Mouse (Mus musculus): Measurements from ENCODE around the gene Tgfbr3. TPM values are rescaled to one million over a fixed set of nuclear protein-coding genes. Genes with fewer than 3 reads are reported as not detected.
"Not testable (repeated sequence)": the region's sequence is repeated elsewhere in the genome, so short reads cannot be mapped to it uniquely, and the experiment has no call there.

The Tgfbr3 gene
- polyA plus RNA-seq, 1 experiment from 2014 or later = 2.2 TPM

GRCm38 (mm10) chr5:107233366-107234354, 55.8 kb downstream of the Tgfbr3 start:
- H3K4me2 ChIP-seq (ENCODE audit: low read length) = no peak overlapping the region
- ATAC-seq = no peak
- H3K27ac ChIP-seq (ENCODE audit: low read length) = no peak overlapping the region
- no peaks in the 10 kb centered on the region for H3K9me3 ChIP-seq (ENCODE audit: control insufficient read depth, low read length)
- no peak overlapping the region for H3K9ac ChIP-seq (replicated peaks; ENCODE audit: low read depth, low read length)
- H3K36me3 ChIP-seq (ENCODE audit: control insufficient read depth, insufficient read depth) = no peaks in the 10 kb centered on the region
- H3K4me3 ChIP-seq (replicated peaks; ENCODE audit: low read length) = no peak overlapping the region
- 79% methylated on average over 14 of the region's 14 CpGs for WGBS
- H3K4me1 ChIP-seq (replicated peaks; ENCODE audit: control insufficient read depth, insufficient read depth, low read length) = no peaks in the 10 kb centered on the region
- H3K27me3 ChIP-seq (replicated peaks; ENCODE audit: control insufficient read depth, insufficient read depth, low read length) = peaks cover 21% of the 10 kb centered on the region

DNA sequence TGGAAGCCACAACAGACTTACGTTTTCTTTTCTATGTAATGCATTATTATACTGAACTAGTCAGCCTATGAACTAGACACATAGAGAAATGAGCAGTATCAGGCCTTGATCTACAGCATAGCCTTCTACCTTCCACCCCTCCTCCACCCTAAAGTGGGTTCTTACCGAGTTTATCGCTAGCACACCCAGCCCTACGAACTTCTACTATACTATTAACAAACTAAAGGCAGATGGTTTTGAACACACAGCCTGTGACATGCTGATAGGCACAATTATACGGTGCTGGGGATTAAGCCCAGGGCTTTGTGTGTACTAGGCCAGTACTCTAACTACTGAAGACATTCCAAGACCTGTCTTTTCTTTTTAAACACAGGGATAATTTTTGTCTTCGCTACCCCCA, 59.2 kb downstream of the Tgfbr3 start:
- Histone ChIP-seq H3K4me2 (ENCODE audit: low read length) (no peak overlapping the region), H3K27ac (ENCODE audit: low read length) (no peak overlapping the region), H3K9me3 (ENCODE audit: control insufficient read depth, low read length) (no peaks in the 10 kb centered on the region), H3K4me3 (replicated peaks; ENCODE audit: low read length) (no peak overlapping the region), H3K4me1 (replicated peaks; ENCODE audit: control insufficient read depth, insufficient read depth, low read length) (no peaks in the 10 kb centered on the region), H3K9ac (replicated peaks; ENCODE audit: low read depth, low read length) (no peak overlapping the region), H3K36me3 (ENCODE audit: control insufficient read depth, insufficient read depth) (no peaks in the 10 kb centered on the region), H3K27me3 (replicated peaks; ENCODE audit: control insufficient read depth, insufficient read depth, low read length) (peaks cover 6% of the 10 kb centered on the region)
- ATAC-seq = no peak
- 67% methylated on average over 6 of the region's 6 CpGs for WGBS

DNA sequence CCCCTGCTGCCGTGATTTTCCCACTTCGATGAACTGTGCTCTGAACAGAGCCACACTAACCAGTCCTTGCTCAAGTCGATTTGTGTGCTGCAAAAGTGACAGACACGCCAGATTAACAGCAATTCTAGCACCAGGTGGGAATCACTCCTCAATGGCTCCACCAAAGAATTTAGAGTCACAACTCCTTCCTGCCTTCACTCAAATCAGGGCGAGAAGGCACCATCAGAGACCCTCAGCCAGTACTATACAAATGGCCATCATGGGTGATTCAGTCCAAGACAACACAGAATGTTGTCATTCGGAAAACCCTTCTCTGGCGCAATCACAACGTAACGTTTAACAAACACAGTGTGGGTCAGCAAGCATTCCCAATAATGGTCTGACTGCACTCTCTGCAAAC, 60.4 kb downstream of the Tgfbr3 start:
- Histone ChIP-seq H3K27ac (ENCODE audit: low read length) (no peak overlapping the region), H3K4me2 (ENCODE audit: low read length) (no peak overlapping the region), H3K27me3 (replicated peaks; ENCODE audit: control insufficient read depth, insufficient read depth, low read length) (peaks cover 3% of the 10 kb centered on the region; the same call in 1 of the 2 replicates), H3K9me3 (ENCODE audit: control insufficient read depth, low read length) (no peaks in the 10 kb centered on the region), H3K4me1 (replicated peaks; ENCODE audit: control insufficient read depth, insufficient read depth, low read length) (no peaks in the 10 kb centered on the region), H3K4me3 (replicated peaks; ENCODE audit: low read length) (no peak overlapping the region), H3K36me3 (ENCODE audit: control insufficient read depth, insufficient read depth) (no peaks in the 10 kb centered on the region), H3K9ac (replicated peaks; ENCODE audit: low read depth, low read length) (no peak overlapping the region)
- WGBS = 82% methylated on average over 9 of the region's 9 CpGs
- no peak for ATAC-seq

DNA sequence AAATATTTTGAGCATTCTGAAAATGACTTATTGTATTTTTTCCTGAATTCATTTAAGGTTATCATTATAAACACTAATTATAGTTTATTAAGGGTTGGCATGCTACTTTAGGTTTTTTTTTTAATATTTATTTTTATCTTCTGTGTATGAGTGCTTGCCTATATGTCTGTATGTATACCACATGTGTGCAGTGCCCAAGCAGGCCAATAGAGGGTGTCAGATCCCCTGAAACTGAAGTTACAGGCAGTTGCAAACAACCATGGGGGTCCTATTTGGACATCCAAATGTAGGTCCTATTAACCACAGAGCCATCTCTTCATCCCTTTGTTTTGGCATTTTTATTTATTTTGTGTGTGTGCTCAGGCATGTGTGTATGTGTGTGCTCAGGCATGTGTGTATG, 61.8 kb downstream of the Tgfbr3 start:
- H3K4me2 ChIP-seq (ENCODE audit: low read length) = no peak overlapping the region
- no peaks in the 10 kb centered on the region for H3K36me3 ChIP-seq (ENCODE audit: control insufficient read depth, insufficient read depth)
- H3K27ac ChIP-seq (ENCODE audit: low read length) = no peak overlapping the region
- H3K9me3 ChIP-seq (ENCODE audit: control insufficient read depth, low read length) = no peaks in the 10 kb centered on the region
- H3K4me3 ChIP-seq (replicated peaks; ENCODE audit: low read length) = no peak overlapping the region
- H3K4me1 ChIP-seq (replicated peaks; ENCODE audit: control insufficient read depth, insufficient read depth, low read length) = no peaks in the 10 kb centered on the region
- ATAC-seq = no peak
- no peak overlapping the region for H3K9ac ChIP-seq (replicated peaks; ENCODE audit: low read depth, low read length)
- 0 out of 2 replicates have a peak, but pooled peaks cover 3% of the 10 kb centered on the region for H3K27me3 ChIP-seq (replicated peaks; ENCODE audit: control insufficient read depth, insufficient read depth, low read length)

DNA sequence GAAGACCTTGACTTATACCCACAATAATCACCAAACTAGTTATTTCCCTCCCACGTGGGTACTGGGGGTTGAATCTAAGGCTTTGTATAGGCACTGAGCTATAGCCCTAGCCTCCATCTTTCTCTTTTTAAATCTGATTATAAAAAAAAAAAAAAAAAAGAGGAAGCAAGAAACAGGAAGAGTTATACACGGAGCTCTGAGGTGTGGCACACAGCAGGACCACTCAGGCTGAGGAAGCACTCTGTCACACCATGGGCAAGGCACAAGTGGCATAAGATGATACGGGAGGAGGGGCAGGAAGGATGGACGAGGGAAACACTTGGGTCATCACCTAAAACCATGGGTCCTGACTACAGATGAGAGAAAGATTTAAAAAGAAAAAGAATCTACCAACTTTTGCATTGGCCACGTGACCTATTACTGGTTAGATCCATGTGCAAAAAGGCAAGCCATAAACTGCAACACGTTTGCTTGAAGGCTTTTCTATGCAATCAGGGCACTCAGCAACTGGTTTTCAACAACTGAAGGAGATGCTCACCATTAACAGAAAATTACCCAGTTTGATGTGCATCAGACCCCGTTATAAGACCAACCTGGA, 64.5 kb downstream of the Tgfbr3 start:
- WGBS = 78% methylated on average over 7 of the region's 7 CpGs
- Histone ChIP-seq H3K9ac (replicated peaks; ENCODE audit: low read depth, low read length) (no peak overlapping the region), H3K4me2 (ENCODE audit: low read length) (no peak overlapping the region), H3K4me3 (replicated peaks; ENCODE audit: low read length) (no peak overlapping the region), H3K9me3 (ENCODE audit: control insufficient read depth, low read length) (no peaks in the 10 kb centered on the region), H3K27me3 (replicated peaks; ENCODE audit: control insufficient read depth, insufficient read depth, low read length) (no peaks in the 10 kb centered on the region), H3K4me1 (replicated peaks; ENCODE audit: control insufficient read depth, insufficient read depth, low read length) (no peaks in the 10 kb centered on the region), H3K36me3 (ENCODE audit: control insufficient read depth, insufficient read depth) (no peaks in the 10 kb centered on the region), H3K27ac (ENCODE audit: low read length) (no peak overlapping the region)
- no peak for ATAC-seq

- no peak overlapping the region for H3K27ac ChIP-seq (ENCODE audit: low read length)
- no peak for ATAC-seq
- no peaks in the 10 kb centered on the region for H3K9me3 ChIP-seq (ENCODE audit: control insufficient read depth, low read length)
- no peaks in the 10 kb centered on the region for H3K4me1 ChIP-seq (replicated peaks; ENCODE audit: control insufficient read depth, insufficient read depth, low read length)
- H3K4me3 ChIP-seq (replicated peaks; ENCODE audit: low read length) = no peak overlapping the region
- H3K9ac ChIP-seq (replicated peaks; ENCODE audit: low read depth, low read length) = no peak overlapping the region
- no peak overlapping the region for H3K4me2 ChIP-seq (ENCODE audit: low read length)
- no peaks in the 10 kb centered on the region for H3K27me3 ChIP-seq (replicated peaks; ENCODE audit: control insufficient read depth, insufficient read depth, low read length)
- no peaks in the 10 kb centered on the region for H3K36me3 ChIP-seq (ENCODE audit: control insufficient read depth, insufficient read depth)
- WGBS = 84% methylated on average over 5 of the region's 5 CpGs
Measured at GRCm38 (mm10) chr5:107224151-107224550, 65.3 kb downstream of the Tgfbr3 start.

GRCm38 (mm10) chr5:107223483-107223882, 65.9 kb downstream of the Tgfbr3 start:
- not testable (repeated sequence) for H3K4me3 ChIP-seq (replicated peaks; ENCODE audit: low read length); H3K4me1 ChIP-seq (replicated peaks; ENCODE audit: control insufficient read depth, insufficient read depth, low read length); H3K27ac ChIP-seq (ENCODE audit: low read length); H3K36me3 ChIP-seq (ENCODE audit: control insufficient read depth, insufficient read depth); H3K27me3 ChIP-seq (replicated peaks; ENCODE audit: control insufficient read depth, insufficient read depth, low read length); ATAC-seq; H3K9ac ChIP-seq (replicated peaks; ENCODE audit: low read depth, low read length); H3K4me2 ChIP-seq (ENCODE audit: low read length); H3K9me3 ChIP-seq (ENCODE audit: control insufficient read depth, low read length)
- WGBS = 91% methylated on average over 2 of the region's 2 CpGs

GRCm38 (mm10) chr5:107223029-107223428, 66.4 kb downstream of the Tgfbr3 start:
- H3K36me3 ChIP-seq (ENCODE audit: control insufficient read depth, insufficient read depth) = no peaks in the 10 kb centered on the region
- no peak overlapping the region for H3K9ac ChIP-seq (replicated peaks; ENCODE audit: low read depth, low read length)
- H3K9me3 ChIP-seq (ENCODE audit: control insufficient read depth, low read length) = no peaks in the 10 kb centered on the region
- no peaks in the 10 kb centered on the region for H3K27me3 ChIP-seq (replicated peaks; ENCODE audit: control insufficient read depth, insufficient read depth, low read length)
- ATAC-seq = no peak
- H3K4me1 ChIP-seq (replicated peaks; ENCODE audit: control insufficient read depth, insufficient read depth, low read length) = no peaks in the 10 kb centered on the region
- 76% methylated on average over 9 of the region's 9 CpGs for WGBS
- H3K4me3 ChIP-seq (replicated peaks; ENCODE audit: low read length) = no peak overlapping the region
- H3K27ac ChIP-seq (ENCODE audit: low read length) = no peak overlapping the region
- no peak overlapping the region for H3K4me2 ChIP-seq (ENCODE audit: low read length)

DNA sequence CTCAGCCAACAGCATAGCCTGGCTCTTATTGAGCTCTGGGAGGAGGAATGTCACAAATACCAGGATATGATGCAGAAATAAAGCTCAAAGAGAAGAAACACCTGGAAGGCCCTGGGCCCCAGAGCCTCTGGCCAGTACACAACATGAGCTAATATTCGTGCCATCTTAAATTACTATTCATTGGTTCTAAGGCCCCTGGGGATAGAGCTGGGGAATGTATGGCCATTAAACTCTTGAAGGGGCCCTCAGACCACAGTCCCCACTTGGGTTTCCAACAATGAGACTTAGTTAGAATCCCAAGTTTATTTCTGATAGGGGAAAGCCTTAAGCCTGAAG, 66.8 kb downstream of the Tgfbr3 start:
- Histone ChIP-seq H3K36me3 (ENCODE audit: control insufficient read depth, insufficient read depth) (no peaks in the 10 kb centered on the region), H3K4me1 (replicated peaks; ENCODE audit: control insufficient read depth, insufficient read depth, low read length) (no peaks in the 10 kb centered on the region), H3K4me2 (ENCODE audit: low read length) (no peak overlapping the region), H3K27ac (ENCODE audit: low read length) (no peak overlapping the region), H3K4me3 (replicated peaks; ENCODE audit: low read length) (no peak overlapping the region), H3K9ac (replicated peaks; ENCODE audit: low read depth, low read length) (no peak overlapping the region), H3K27me3 (replicated peaks; ENCODE audit: control insufficient read depth, insufficient read depth, low read length) (no peaks in the 10 kb centered on the region), H3K9me3 (ENCODE audit: control insufficient read depth, low read length) (no peaks in the 10 kb centered on the region)
- 76% methylated on average over 1 of the region's 1 CpGs for WGBS
- no peak for ATAC-seq

Data from forebrain, embryonic 16.5 days (tissue).